Mouse (Mus musculus): Measurements from ENCODE around the gene Ulk4. TPM values are rescaled to one million over a fixed set of nuclear protein-coding genes. Genes with fewer than 3 reads are reported as not detected.

Ulk4 gene
- total RNA-seq, 2 experiments from 2014 or later: 2.5 to 2.7 TPM

DNA sequence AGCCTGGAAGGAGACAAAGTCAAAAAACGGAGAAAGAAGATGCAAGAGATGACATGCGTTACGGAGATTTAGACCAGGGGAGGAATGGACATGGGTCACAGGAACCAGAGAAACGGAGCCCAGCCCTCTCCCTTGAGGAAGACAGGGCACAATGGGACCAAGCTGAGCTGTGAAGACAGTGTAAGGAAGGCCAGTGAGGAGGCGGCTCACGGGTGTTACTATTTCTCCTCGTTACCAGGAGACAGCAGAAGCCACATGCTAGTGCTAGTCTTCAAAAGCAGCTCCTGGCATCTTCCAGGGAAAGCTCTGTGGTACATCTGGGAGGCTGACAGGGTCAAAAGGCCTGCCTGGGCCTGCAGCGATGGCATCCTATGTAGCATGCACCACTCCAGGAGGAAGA, 89.2 kb downstream of the Ulk4 start:
- DNase-seq: no peak

DNA sequence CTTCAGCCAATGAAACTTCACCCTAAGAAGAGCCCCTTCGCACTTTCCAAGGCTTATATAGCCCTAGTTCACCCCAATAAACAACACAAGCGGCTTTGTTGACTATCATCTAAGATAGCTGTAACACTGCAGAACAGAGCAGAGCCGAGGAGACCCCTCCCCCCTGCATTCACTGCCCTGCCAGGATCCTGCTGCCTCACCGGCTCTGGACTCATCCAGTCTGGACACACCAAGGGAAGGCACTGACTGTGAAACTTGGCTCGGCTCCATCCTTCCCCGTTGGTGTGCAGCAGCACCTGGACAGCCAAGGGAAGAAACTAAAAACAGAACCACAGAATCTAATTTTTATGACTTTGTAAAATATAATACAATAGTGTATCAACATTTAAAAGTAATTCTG, 91.2 kb downstream of the Ulk4 start:
- peak; percentile 30 for DNase-seq

DNA sequence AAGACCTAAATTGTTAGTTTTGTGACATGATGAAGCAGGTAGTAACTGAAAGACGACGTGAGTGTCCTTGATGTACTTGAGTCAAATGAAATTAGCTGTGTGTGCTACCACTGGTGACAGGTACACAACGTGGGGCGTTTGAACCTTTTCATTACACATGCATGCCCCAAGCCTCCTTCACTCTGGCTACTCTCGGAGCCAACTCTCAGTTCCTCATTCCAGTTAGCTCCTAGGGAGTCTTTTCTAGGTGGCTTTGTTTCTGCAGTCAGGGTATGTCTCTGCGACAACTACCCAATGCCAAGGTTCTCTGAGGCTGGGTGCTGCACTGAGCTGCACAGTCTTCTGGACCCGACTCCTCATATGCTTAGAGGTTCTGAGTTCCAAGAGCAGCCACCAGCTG, 100.6 kb downstream of the Ulk4 start:
- no peak for DNase-seq

DNA sequence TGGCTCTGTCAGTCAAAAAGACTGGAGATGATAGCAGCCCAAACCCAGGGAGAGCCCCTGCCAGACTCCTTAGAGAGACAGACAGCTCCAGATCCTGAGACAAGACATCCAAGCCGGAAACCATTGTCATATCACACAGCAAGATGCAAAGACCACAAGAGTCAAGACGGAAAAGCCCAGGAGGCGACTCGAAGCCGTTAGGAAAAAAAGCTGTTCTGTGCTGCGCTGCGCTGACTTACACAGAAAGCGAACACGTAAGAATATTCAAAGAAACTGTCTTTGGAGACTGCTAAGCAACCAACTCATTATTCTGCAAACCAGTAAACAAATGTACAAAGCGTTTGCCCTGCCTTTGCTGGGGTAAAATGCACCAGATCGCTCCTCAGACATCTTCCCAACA, 101.8 kb downstream of the Ulk4 start:
- no peak for DNase-seq

DNA sequence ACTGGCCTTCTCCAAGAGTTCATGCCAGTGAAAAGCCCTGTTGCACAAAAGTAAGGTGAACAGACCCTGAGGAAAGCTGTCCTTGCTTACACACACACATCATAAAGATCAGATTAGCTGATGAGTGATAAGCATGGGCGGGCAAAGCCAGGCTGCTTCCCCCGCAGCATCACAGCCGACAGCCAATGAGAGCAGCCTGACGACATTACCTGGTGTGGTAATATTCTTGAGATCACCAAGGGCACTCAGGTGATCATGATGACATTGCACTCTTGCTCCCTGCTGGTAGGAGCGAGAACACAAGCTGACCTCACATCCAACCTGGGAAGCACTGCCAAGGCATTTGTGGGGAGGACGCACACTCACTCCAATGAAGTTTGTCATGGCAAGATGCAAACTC, 104.9 kb downstream of the Ulk4 start:
- DNase-seq: no peak

DNA sequence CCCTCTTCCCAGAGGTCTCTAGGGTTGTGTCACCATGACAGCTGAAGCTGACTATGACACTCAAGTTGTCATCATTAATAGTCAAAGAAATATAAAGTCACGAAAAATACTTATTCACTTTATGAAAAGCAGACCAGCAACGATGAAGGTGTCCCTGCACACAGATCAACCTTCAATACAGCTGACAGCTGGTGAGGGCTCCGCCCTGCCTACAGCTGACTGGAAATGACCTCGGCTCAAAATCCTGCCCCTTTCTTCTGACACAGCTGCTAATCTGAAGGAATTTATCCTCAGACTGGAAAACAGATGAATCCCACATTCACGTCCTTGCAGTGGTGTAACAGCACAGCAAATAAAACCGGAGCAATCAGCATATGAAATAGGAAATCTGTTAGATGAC, 105.4 kb downstream of the Ulk4 start:
- DNase-seq: no peak

DNA sequence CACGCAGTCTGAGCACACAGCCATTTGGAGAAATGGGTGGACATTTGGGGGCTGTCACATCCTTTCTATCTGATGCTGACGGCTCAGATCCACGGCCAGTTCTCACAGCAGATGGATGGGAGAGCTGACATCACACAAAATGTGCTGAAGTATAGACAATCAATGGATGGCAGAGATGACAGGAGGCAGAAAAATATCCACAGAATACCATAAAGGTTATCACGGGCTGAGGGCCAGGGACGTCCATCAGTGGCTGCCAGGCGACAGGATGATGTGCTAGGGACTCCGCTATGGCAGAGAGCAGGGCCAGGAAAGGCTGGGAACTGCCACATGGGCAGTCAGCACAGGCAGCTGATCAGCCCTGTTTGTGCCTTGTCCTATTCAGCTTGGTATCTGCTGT, 112.4 kb downstream of the Ulk4 start:
- no peak for DNase-seq

DNA sequence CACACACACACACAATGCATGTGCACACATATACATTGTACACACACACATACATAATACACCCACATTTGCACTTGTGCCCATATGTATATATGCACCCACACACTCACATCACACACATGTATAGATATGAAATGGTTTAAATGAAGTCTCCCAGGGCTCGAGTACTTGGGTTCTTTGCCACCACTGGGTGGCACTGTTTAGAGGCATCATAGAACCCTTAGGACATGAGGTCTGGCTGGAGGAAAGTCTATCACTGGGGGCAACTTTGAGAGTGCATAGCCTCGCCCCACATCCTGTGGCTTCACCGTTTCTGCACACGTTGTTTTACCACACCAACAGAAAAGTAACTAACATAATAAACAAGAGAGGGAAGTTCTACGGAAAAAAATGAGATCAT, 114.2 kb downstream of the Ulk4 start:
- peak; percentile 32 for DNase-seq

DNA sequence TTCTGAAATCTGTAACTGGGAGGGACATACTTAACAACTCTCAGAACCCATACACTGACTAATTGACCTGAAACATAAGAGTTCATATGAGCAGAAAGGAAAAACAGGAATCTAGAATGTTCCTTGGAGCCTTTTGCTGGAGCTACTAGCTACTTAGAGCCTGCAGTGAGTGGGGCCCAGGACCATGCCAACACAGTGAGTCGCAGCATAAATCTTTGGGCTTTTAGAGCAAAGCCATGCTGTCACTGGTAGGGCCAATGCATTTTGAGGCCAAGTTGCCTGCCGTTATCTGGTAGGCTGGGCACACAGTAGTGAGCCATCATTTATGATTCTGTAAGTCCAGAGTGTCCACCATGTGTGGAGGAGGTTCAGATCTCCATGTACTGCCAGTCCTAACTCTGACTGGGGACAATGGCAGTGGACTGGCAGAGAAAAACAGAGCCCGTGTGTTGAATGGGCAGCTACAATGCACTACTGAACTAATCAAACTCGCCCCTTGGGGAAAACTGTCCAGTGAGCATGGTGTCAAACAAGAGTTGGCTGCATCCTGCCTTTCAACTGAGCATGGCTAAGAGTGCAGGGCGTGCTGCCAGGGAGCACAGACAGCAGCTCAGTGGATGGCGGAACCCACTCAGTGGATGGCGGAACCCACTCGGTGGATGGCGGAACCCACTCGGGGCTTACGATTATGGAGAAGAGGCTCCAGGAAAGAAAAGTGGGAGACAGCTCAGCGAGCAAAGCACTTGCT, 115.0 kb downstream of the Ulk4 start:
- DNase-seq: no peak

DNA sequence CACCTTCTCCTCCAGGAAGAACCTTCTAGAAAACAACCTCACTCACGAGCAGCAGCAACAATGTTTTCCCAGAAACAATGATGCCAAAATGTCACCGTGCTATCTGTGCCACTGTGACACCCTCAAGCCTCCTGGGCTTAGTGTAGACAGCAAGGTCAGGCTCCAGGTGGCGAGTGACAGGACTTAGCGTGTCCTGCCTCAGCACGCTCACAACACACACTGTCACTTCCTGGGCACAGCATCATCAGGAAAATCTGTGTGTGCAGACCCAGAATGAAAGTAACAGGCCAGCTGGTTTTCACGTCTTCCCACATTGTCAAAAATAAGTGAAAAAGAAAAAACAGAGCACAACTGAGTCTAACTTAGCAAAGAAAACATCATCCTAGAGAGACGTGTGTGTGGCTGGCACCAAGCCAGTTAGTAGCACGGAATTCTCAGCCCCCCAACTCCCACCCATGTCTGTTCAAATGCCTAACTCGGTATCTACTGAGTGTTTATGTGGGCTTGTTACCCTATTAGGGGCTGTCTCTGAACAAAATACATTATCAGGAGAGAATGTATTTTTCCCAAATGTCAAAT, 120.7 kb downstream of the Ulk4 start:
- DNase-seq: no peak

DNA sequence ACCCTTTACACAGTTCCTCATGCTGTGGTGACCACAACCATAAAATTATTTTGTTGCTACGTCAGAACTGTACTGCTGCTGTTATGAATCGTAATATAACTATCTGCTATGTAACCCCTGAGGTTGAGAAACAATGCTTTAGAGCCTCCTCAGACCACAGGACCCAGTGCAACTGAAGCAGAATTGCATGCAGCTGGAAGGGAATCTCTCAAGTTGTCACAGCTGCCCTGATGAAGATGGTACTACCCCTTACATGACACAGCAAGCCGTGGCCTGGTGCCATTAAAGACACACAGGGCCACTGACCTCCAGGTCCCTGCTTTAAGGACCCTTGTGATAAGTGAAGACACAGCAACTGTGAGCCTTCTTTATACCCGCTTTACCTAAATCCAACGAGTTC, 123.7 kb downstream of the Ulk4 start:
- no peak for DNase-seq

DNA sequence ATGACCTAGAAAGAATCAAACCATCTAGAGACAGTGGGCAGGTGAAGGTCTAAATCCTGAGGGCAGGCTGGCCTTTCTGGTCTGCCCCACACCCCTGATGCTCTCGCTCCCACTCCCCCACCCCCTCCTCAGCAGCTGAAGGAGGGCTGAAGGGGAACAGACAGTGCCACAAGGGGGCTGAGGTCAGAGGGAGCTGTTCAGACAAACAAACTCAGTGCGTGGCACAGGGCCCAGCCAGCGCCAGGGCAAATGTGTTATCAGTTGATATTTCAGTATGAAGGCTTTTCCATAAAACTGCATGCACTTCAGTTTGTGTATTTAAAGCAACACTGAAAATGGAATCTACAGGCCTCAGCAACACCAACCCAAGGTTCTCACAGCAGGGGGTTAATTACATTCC, 128.4 kb downstream of the Ulk4 start:
- peak; percentile 32 for DNase-seq

DNA sequence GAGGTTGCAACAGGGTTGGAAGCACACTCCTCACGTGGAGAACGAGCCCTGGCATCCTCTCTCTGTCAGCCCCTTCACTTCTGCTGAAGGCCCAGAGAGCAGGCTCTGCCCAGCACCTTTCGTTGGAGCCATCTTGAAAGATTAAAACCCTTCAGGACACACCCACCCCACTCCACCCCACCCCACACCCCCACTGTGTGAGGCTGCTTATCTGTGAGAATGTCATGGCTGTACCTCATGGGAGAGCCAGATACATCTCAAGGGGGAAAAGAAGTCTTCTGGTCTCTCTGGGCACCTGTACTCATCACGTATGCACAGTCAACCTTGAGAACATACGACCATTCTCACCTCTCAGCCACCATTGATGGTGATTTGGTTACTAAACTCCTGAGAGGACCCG, 133.8 kb downstream of the Ulk4 start:
- DNase-seq: no peak

DNA sequence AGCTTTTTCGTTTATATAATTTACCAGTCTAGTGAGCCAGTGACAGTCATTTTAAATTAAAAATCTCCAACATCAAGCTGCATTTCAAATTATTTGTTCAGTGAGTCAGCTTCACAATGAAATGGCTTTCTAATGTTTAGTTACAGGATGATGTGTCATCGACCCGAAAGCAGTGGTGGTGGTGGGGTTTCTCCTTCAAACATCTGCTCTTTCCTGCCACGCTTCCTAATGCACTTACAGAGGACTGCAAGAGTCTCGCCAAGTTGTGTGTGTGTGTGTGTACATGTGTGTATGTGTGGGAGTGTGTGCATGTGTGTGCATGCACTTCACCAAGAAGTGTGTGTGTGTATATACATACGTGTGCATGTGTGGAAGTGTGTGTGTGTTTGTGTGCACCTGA, 144.4 kb downstream of the Ulk4 start:
- DNase-seq: no peak

DNA sequence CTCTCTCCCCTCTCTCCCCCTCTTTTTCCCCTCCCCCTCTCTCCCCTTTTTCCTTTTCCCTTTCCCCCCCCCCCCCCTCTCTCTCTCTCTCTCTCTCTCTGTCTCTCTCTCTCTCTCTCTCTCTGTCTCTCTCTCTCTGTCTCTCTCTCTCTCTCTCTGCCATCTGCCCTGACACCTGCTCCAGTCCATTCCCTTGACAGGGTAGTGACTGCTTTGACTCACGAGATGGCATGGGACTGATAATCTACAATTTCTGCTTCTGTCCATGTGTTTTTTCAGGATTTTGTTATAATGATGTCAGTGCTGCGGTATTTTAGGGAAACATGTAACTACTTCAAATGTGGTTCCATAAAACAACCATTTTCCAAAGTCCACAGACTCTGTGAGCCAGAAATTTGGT, 147.5 kb downstream of the Ulk4 start:
- no peak for DNase-seq

DNA sequence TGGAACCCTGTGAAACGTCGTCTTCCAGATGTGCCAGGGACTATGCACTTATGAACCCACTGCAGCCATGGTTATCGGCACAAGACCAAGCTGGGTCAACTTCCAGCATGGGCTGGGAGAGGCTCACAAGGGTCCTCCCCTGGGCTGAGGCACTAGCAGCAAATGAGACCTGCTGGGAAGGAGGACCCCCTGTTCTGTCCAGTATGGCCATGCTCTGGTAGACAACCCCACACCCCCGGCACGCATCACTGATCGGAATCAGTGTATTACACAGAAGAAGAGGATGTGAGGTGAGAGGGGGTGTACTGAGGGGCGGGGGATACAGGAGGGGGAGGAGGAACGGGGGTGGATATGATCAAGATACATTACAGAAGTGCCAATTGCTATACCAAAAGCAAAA, 148.1 kb downstream of the Ulk4 start:
- no peak for DNase-seq

DNA sequence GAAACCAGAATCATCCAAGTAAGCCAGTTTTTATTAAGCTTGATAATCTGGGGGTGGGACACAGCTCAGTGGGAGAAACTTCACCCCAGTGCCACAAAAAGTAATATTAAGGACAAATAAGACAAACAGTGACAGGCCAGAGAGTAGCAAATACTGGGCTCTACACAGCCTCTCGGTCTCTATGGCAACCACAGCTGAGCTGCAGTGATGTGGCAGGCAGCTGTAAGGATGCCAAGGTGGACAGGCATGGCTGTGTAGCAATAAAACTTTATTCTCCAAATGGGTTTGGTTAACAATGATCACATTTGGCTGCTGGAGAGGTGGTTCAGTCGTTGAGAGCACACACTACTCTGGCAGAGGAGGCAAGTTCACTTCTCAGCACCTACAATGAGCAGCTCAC, 150.0 kb downstream of the Ulk4 start:
- no peak for DNase-seq

DNA sequence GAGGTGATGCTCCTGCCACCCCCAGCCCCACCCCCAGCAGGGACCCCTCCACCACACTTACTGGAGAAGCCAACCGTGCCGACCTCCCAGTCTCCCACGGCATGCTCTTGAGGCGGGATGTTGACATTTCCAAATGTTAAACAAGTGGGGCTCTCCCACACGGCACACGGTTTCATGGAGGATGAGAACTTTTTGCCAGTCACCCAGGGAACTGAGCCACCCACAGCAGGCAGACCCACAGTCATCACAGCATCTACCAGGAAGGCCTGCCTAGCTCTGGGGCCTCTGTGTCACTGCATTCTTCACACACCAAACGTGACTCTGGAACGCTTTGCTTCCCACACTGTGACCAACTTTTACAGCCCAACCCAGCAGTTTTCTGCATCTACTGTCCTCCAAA, 152.3 kb downstream of the Ulk4 start:
- no peak for DNase-seq

DNA sequence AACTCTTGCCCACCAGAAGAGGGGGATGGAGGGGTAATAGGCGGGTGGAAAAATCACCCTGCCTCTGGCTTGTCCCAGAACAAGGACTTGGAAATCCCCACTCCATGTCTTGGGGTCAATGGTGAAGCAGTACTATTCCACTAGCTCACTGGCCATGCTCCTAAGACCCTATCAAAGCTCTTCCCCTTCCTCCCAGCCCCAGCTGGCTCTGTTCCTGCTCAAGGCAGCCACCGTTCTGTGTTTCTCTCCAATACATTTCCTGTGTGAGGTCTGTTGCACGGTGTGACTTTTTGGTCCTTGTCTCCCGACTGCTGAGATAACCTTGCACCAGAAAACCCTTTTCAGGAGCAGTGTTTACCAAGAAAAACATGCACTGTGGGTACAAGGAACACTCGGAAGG, 155.0 kb downstream of the Ulk4 start:
- no peak for DNase-seq

DNA sequence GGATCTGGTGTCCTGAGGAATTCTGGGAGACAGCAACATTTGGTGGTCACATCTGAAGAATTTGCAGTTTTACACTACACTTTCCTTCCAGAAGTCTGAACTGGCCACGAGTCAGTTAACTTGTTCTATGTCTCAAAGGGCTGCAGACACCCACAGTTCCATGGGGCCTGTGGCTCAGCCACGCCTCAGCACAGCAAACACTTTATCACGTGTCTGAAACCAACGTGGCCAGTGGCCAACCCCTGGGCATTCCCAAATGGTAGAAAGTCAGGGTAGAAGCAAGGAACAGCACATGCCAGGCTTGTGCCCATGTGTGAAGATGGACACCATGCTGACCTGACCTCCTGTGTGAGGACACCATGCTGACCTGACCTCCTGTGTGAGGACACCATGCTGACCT, 159.1 kb downstream of the Ulk4 start:
- no peak for DNase-seq

DNA sequence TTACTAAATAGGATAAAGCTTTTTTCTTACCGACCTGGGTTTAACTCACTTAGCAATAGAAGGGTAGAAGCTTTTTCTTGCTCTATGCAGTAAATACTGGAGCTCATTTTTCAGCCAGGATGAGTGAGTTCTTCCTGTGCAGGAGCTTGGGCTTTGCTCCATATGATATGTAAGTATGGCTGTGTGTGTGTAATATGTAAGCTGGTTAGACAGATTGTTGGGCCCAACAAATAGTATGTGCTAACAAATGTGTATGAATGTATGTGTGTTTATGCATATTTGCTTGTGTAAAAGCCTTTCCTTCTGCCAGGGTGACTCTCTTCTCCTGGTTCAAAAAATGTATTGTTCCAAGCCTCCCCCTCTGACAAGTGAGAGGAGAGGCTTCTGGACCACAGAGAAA, 164.9 kb downstream of the Ulk4 start:
- DNase-seq: no peak

DNA sequence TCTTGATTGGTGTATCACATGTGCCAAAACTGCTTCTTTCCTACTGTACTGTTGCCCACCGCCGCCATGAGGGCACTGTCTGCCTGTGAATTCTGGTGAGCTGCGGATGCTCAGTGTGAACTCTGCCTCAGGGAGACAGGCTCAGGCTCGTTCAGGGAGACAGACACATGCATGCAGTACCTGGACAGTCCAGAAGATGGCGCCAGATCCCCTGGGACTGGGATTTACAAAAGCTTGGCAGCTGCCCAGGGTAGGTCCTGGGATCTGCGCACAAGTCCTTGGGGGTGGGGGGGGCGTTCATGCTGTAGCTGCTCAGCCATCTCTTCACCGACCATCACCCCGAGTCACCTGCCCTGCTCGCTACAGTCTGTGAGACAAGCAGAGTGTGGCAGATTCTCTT, 168.9 kb downstream of the Ulk4 start:
- DNase-seq: peak; percentile 86

DNA sequence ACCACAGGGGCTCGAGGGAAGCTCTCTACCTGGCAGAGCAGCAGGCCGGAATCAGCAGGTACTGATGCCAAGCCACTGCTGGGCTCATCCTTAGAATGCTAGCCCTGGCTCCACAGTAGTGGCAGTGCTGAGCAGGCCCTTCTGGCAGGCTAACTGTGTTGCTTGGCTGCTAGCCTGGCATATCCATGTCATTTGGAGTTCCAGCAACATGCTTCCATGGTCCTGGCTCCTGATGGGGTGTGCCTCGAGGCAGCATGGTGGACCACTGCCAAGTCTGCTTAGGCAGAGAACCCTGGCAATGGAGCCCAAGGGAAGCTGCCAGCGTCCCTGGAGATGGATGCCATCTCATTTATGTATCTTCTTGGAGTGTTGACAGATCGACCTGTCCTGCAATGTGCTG, 169.4 kb downstream of the Ulk4 start:
- peak; percentile 74 for DNase-seq

DNA sequence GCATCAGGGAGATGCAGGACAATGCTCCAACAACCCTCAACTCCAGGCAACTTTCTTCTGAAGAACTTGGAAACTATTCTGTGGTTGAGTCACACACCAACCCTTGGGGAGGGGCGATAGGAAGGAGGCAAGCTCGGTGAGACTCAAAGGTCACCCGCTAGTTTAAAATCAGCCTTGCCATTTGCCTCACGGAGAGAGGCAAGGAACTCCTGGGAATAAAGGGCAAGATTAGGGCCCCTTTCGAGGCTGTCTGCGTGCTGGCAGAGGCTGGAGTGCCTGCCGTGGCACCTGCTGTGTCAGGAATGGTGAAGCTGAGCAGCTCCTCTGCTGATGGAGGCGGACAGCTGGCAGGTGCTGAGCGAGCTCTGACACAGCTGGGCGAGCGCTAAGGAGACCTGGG, 169.9 kb downstream of the Ulk4 start:
- no peak for DNase-seq

DNA sequence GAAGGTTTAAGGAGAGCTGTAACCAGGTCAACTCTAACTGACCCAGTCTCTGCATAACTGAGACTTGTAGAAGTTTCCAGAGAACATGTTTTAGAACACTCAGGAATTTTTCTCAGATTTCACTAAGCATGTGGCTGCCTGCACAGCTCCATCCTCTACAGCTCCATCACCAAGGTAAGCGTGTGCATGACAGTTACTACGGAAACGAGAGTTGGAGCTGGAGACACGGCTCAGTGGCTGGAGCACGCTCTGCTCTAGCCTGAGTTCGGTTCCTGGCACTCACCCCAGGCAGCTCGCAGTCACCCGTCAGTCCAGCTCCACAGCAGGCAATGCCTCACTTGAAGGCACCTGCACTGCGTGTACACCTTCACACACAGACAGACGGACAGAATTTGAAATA, 175.5 kb downstream of the Ulk4 start:
- DNase-seq: no peak

Measured in heart, postnatal 4 days (tissue).